Mouse (Mus musculus): Measurements from ENCODE around the gene Asb10. TPM values are rescaled to one million over a fixed set of nuclear protein-coding genes. Genes with fewer than 3 reads are reported as not detected.
A peak's percentile ranks its signal among the peaks of the same experiment; 100 is the strongest.

The Asb10 gene
- polyA plus RNA-seq, 1 experiment from 2014 or later: 0.25 TPM

DNA sequence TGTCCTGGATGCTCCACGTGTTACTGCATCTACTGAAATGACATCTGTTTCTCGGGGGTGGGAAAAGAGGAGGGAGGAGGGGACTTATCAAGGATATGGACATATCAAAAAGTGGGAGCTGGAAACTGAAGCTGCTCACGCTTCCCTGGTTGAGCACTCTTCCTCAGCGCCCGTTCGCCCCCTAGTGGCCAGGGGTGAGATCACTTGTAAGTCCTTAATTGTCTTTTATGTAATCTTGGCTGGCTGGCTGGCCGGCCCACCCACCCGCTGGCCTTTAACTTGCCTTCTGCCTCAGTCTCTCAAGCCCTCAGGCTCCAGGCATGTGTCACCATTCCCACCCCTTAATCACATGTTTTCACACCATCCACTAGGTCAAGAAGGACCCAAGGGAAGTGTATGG, 54.7 kb downstream of the Asb10 start:
- Histone ChIP-seq H3K4me2 (no peak overlapping the region), H3K4me3 (ENCODE audit: low read depth, low read length) (no peak overlapping the region), H3K27ac (ENCODE audit: low read depth, low read length) (no peak overlapping the region), H3K9me3 (ENCODE audit: control insufficient read depth, low read length) (no peaks in the 10 kb centered on the region), H3K36me3 (ENCODE audit: control insufficient read depth, insufficient read depth, low read length) (peaks cover 25% of the 10 kb centered on the region; the same call in 1 of the 2 replicates), H3K4me1 (ENCODE audit: control insufficient read depth, insufficient read depth, low read length) (peaks cover 24% of the 10 kb centered on the region), H3K27me3 (ENCODE audit: control insufficient read depth, insufficient read depth, low read length) (no peaks in the 10 kb centered on the region), H3K9ac (ENCODE audit: low read length) (no peak overlapping the region)
- ATAC-seq (ENCODE audit: low FRiP score) (peak; percentile 1; the same call in 1 of the 2 replicates), DNase-seq (ENCODE audit: low spot score, missing footprints) (peak; percentile 99)
- 3% methylated on average over 8 of the region's 8 CpGs for WGBS

DNA sequence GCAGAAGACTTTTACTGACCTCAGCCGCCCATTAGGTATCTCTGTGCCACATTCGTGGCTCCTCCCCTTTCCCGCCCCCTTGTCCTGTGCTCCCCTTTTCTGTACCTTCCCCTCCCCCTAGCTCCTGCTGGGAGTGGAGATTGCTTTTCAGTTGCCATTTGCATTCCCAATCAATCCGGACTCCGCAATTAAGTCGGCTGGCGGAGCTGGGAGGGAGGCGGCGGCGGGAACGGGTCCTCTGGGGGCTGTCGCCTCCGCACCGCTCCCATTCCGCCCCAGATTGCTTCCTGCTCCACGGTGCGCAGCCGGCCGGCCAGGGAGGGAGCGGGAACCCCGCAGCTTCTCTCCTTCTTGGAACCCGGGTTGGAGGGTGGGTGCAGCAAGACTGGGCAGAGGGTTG, 55.8 kb downstream of the Asb10 start:
- ATAC-seq (ENCODE audit: low FRiP score): peak; percentile 14; the same call in 1 of the 2 replicates
- 16% methylated on average over 22 of the region's 22 CpGs for WGBS
- Histone ChIP-seq H3K36me3 (ENCODE audit: control insufficient read depth, insufficient read depth, low read length) (peaks cover 28% of the 10 kb centered on the region; the same call in 1 of the 2 replicates), H3K27me3 (ENCODE audit: control insufficient read depth, insufficient read depth, low read length) (no peaks in the 10 kb centered on the region), H3K4me1 (ENCODE audit: control insufficient read depth, insufficient read depth, low read length) (peaks cover 28% of the 10 kb centered on the region), H3K27ac (ENCODE audit: low read depth, low read length) (no peak overlapping the region), H3K4me2 (peak overlapping the region; percentile 25; the same call in 1 of the 2 replicates), H3K9ac (ENCODE audit: low read length) (peak overlapping the region; percentile 20; the same call in 1 of the 2 replicates), H3K4me3 (ENCODE audit: low read depth, low read length) (no peak overlapping the region), H3K9me3 (ENCODE audit: control insufficient read depth, low read length) (no peaks in the 10 kb centered on the region)
- DNase-seq (ENCODE audit: low spot score, missing footprints): peak; percentile 87

DNA sequence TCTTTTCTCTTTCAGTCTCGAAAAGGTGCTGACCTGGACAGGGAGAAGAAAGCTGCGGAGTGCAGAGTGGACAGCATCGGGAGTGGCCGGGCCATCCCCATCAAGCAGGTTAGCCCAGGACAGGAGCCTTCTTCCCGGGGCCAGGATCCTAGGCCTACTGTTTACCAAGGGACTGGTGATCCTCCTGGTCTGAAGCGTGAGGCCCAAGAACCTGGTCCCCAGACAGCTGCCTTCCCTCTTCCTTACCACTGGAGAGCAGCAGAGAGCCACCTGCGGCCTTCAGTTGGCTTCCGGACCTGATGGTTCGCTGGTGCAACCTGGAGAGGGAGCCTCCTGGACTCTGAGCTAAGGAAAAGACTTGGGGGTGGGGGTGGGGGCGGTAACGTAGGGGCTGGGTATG, 57.5 kb downstream of the Asb10 start:
- H3K4me3 ChIP-seq (ENCODE audit: low read depth, low read length): no peak overlapping the region
- no peaks in the 10 kb centered on the region for H3K27me3 ChIP-seq (ENCODE audit: control insufficient read depth, insufficient read depth, low read length)
- ATAC-seq (ENCODE audit: low FRiP score) (peak; percentile 34), DNase-seq (ENCODE audit: low spot score, missing footprints) (peak; percentile 95)
- peaks cover 33% of the 10 kb centered on the region for H3K36me3 ChIP-seq (ENCODE audit: control insufficient read depth, insufficient read depth, low read length)
- H3K9ac ChIP-seq (ENCODE audit: low read length): no peak overlapping the region
- 19% methylated on average over 11 of the region's 11 CpGs for WGBS
- H3K27ac ChIP-seq (ENCODE audit: low read depth, low read length): no peak overlapping the region
- no peak overlapping the region for H3K4me2 ChIP-seq
- peaks cover 28% of the 10 kb centered on the region for H3K4me1 ChIP-seq (ENCODE audit: control insufficient read depth, insufficient read depth, low read length)
- H3K9me3 ChIP-seq (ENCODE audit: control insufficient read depth, low read length): no peaks in the 10 kb centered on the region

Other genes starting within 250 kb of the Asb10 start
- gene Kcnh2, start 189.4 kb downstream of the Asb10 start, polyA plus RNA-seq (2014; fragmentation: Nextera tagmentation; extraction: Ambion mirVana): 12.5 and 16.2 TPM in 2 replicates
- 4.9 and 5.5 TPM in 2 replicates for gene Nos3, start 176.2 kb downstream of the Asb10 start, polyA plus RNA-seq (2014; fragmentation: Nextera tagmentation; extraction: Ambion mirVana)
- 0.40 and 0.66 TPM in 2 replicates for gene Atg9b, start 148.8 kb downstream of the Asb10 start, polyA plus RNA-seq (2014; fragmentation: Nextera tagmentation; extraction: Ambion mirVana)
- 32.5 and 34.1 TPM in 2 replicates for gene Abcb8, start 147.3 kb downstream of the Asb10 start, polyA plus RNA-seq (2014; fragmentation: Nextera tagmentation; extraction: Ambion mirVana)
- gene Asic3, start 127.6 kb downstream of the Asb10 start, polyA plus RNA-seq (2014; fragmentation: Nextera tagmentation; extraction: Ambion mirVana): 0.30 TPM in 1 of 2 replicates, not detected in the other
- gene Cdk5, start 117.4 kb downstream of the Asb10 start, polyA plus RNA-seq (2014; fragmentation: Nextera tagmentation; extraction: Ambion mirVana): 52.8 and 58.1 TPM in 2 replicates
- gene Slc4a2, start 117.1 kb downstream of the Asb10 start, polyA plus RNA-seq (2014; fragmentation: Nextera tagmentation; extraction: Ambion mirVana): 16.7 and 21.5 TPM in 2 replicates
- gene Fastk, start 95.7 kb downstream of the Asb10 start, polyA plus RNA-seq (2014; fragmentation: Nextera tagmentation; extraction: Ambion mirVana): 79.3 and 84.6 TPM in 2 replicates
- gene Tmub1, start 93.1 kb downstream of the Asb10 start, polyA plus RNA-seq (2014; fragmentation: Nextera tagmentation; extraction: Ambion mirVana): 30.5 and 32.3 TPM in 2 replicates
- gene Agap3, start 88.8 kb downstream of the Asb10 start, polyA plus RNA-seq (2014; fragmentation: Nextera tagmentation; extraction: Ambion mirVana): 43.1 and 57.0 TPM in 2 replicates
- 0.15 TPM in 1 of 2 replicates, not detected in the other for gene Gbx1, start 13.8 kb downstream of the Asb10 start, polyA plus RNA-seq (2014; fragmentation: Nextera tagmentation; extraction: Ambion mirVana)
- not detected in 2 replicates for gene 4931409K22Rik, start 15.8 kb upstream of the Asb10 start, polyA plus RNA-seq (2014; fragmentation: Nextera tagmentation; extraction: Ambion mirVana)
- gene Abcf2, start 36.5 kb upstream of the Asb10 start, polyA plus RNA-seq (2014; fragmentation: Nextera tagmentation; extraction: Ambion mirVana): 143 and 147 TPM in 2 replicates
- 7.2 and 9.6 TPM in 2 replicates for gene Chpf2, start 45.8 kb upstream of the Asb10 start, polyA plus RNA-seq (2014; fragmentation: Nextera tagmentation; extraction: Ambion mirVana)
- gene Smarcd3, start 83.4 kb upstream of the Asb10 start, polyA plus RNA-seq (2014; fragmentation: Nextera tagmentation; extraction: Ambion mirVana): 56.8 and 60.2 TPM in 2 replicates
- gene Nub1, start 144.6 kb upstream of the Asb10 start, polyA plus RNA-seq (2014; fragmentation: Nextera tagmentation; extraction: Ambion mirVana): 36.8 and 38.8 TPM in 2 replicates
- gene Wdr86, start 189.7 kb upstream of the Asb10 start, polyA plus RNA-seq (2014; fragmentation: Nextera tagmentation; extraction: Ambion mirVana): 8.7 and 10.3 TPM in 2 replicates
- gene Crygn, start 217.0 kb upstream of the Asb10 start, polyA plus RNA-seq (2014; fragmentation: Nextera tagmentation; extraction: Ambion mirVana): 0.68 and 1.2 TPM in 2 replicates